Mouse (Mus musculus): Measurements from ENCODE around the gene Ucp2.

- TF ChIP-seq CTCF (conservative IDR thresholded peaks at IDR 0.05; ENCODE audit: low read length) (no peak), POU5F1 (IDR thresholded peaks at IDR 0.05; ENCODE audit: borderline replicate concordance, low read length) (no peak)
Observed at GRCm38 (mm10) chr7:100465248-100465647, 27.9 kb upstream of the Ucp2 start.
